Mouse (Mus musculus): ENCODE measurements around the gene Scaf8. TPM values are rescaled to one million over a fixed set of nuclear protein-coding genes. Genes with fewer than 3 reads are reported as not detected.
"Not testable (repeated sequence)": the region's sequence is repeated elsewhere in the genome, so short reads cannot be mapped to it uniquely, and the experiment has no call there.

Scaf8 gene
- polyA plus RNA-seq, 1 experiment from 2014 or later: 9.8 TPM

DNA sequence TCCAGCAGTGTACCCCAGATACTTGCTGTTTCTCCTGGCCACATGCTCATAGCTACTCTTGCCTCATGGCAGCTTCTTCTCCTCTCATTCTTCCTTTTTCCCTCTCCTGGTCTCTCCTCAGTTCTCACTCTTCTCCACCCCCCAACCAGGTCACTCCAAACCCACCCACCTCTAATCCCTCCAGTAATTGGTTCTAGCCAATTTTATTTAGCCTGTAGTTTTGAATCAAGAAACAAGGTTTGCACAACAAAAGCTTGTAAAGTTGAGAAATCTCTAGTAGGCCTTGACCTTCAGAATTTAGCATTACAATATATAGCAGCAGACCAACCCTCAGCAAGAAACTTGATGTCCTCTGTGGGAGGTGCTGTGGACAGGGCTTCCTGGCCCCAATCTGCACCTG, 42.2 kb downstream of the Scaf8 start:
- H3K27ac ChIP-seq (ENCODE audit: low read length): no peak overlapping the region
- H3K9me3 ChIP-seq (ENCODE audit: low read length): no peaks in the 10 kb centered on the region
- 0 out of 2 replicates have a peak, but pooled peaks cover 9% of the 10 kb centered on the region for H3K36me3 ChIP-seq (ENCODE audit: insufficient read depth, low read length)
- TF ChIP-seq EP300 (IDR thresholded peaks at IDR 0.05) (no peak), CTCF (IDR thresholded peaks at IDR 0.05) (no peak)
- ATAC-seq: no peak
- no peak overlapping the region for H3K4me2 ChIP-seq (replicated peaks; ENCODE audit: low read depth, low read length)
- no peaks in the 10 kb centered on the region for H3K4me1 ChIP-seq (ENCODE audit: insufficient read depth, low read depth, low read length)
- DNase-seq (ENCODE audit: low spot score): no peak
- no peak overlapping the region for H3K4me3 ChIP-seq (ENCODE audit: low read depth, low read length)
- no peak overlapping the region for H3K9ac ChIP-seq (replicated peaks; ENCODE audit: low read depth)
- H3K27me3 ChIP-seq (replicated peaks; ENCODE audit: insufficient read depth, low read length): no peaks in the 10 kb centered on the region

GRCm38 (mm10) chr17:3162905-3163304, 48.1 kb downstream of the Scaf8 start:
- H3K9me3 ChIP-seq (ENCODE audit: low read length): no peaks in the 10 kb centered on the region
- H3K9ac ChIP-seq (replicated peaks; ENCODE audit: low read depth): no peak overlapping the region
- H3K27ac ChIP-seq (ENCODE audit: low read length): no peak overlapping the region
- no peak for TF ChIP-seq EP300 (IDR thresholded peaks at IDR 0.05)
- TF ChIP-seq CTCF (IDR thresholded peaks at IDR 0.05): no peak
- peak; percentile 71 for DNase-seq (ENCODE audit: low spot score)
- H3K4me3 ChIP-seq (ENCODE audit: low read depth, low read length): no peak overlapping the region
- 65% methylated on average over 4 of the region's 4 CpGs for WGBS
- H3K36me3 ChIP-seq (ENCODE audit: insufficient read depth, low read length): peaks cover 12% of the 10 kb centered on the region; the same call in 1 of the 2 replicates
- no peak overlapping the region for H3K4me2 ChIP-seq (replicated peaks; ENCODE audit: low read depth, low read length)
- no peaks in the 10 kb centered on the region for H3K27me3 ChIP-seq (replicated peaks; ENCODE audit: insufficient read depth, low read length)
- no peaks in the 10 kb centered on the region for H3K4me1 ChIP-seq (ENCODE audit: insufficient read depth, low read depth, low read length)
- peak; percentile 92 for ATAC-seq

GRCm38 (mm10) chr17:3180425-3180945, 65.7 kb downstream of the Scaf8 start:
- H3K27me3 ChIP-seq (replicated peaks; ENCODE audit: insufficient read depth, low read length); DNase-seq (ENCODE audit: low spot score); H3K27ac ChIP-seq (ENCODE audit: low read length); H3K4me3 ChIP-seq (ENCODE audit: low read depth, low read length); ATAC-seq; H3K9ac ChIP-seq (replicated peaks; ENCODE audit: low read depth); H3K4me1 ChIP-seq (ENCODE audit: insufficient read depth, low read depth, low read length); H3K9me3 ChIP-seq (ENCODE audit: low read length); H3K4me2 ChIP-seq (replicated peaks; ENCODE audit: low read depth, low read length): not testable (repeated sequence)
- 90% methylated on average over 1 of the region's 1 CpGs for WGBS
- peaks cover 11% of the 10 kb centered on the region for H3K36me3 ChIP-seq (ENCODE audit: insufficient read depth, low read length)

- H3K27ac ChIP-seq (ENCODE audit: low read length); H3K9ac ChIP-seq (replicated peaks; ENCODE audit: low read depth); H3K27me3 ChIP-seq (replicated peaks; ENCODE audit: insufficient read depth, low read length); H3K9me3 ChIP-seq (ENCODE audit: low read length); H3K4me3 ChIP-seq (ENCODE audit: low read depth, low read length); ATAC-seq; H3K4me1 ChIP-seq (ENCODE audit: insufficient read depth, low read depth, low read length); DNase-seq (ENCODE audit: low spot score); H3K4me2 ChIP-seq (replicated peaks; ENCODE audit: low read depth, low read length): not testable (repeated sequence)
- H3K36me3 ChIP-seq (ENCODE audit: insufficient read depth, low read length): peaks cover 25% of the 10 kb centered on the region
These were observed 80.7 kb downstream of the Scaf8 start for GRCm38 (mm10) chr17:3195483-3195882.

GRCm38 (mm10) chr17:3200328-3200727, 85.6 kb downstream of the Scaf8 start:
- WGBS: 82% methylated on average over 8 of the region's 8 CpGs
- Histone ChIP-seq H3K9ac (replicated peaks; ENCODE audit: low read depth) (no peak overlapping the region), H3K27me3 (replicated peaks; ENCODE audit: insufficient read depth, low read length) (no peaks in the 10 kb centered on the region), H3K27ac (ENCODE audit: low read length) (no peak overlapping the region), H3K9me3 (ENCODE audit: low read length) (no peaks in the 10 kb centered on the region), H3K4me1 (ENCODE audit: insufficient read depth, low read depth, low read length) (no peaks in the 10 kb centered on the region; the same call in 1 of the 2 replicates), H3K36me3 (ENCODE audit: insufficient read depth, low read length) (peaks cover 22% of the 10 kb centered on the region), H3K4me2 (replicated peaks; ENCODE audit: low read depth, low read length) (no peak overlapping the region), H3K4me3 (ENCODE audit: low read depth, low read length) (no peak overlapping the region)
- no peak for DNase-seq (ENCODE audit: low spot score)
- ATAC-seq: peak; percentile 47
- TF ChIP-seq CTCF (IDR thresholded peaks at IDR 0.05) (no peak), EP300 (IDR thresholded peaks at IDR 0.05) (no peak)

- peaks cover 5% of the 10 kb centered on the region; the same call in 1 of the 2 replicates for H3K36me3 ChIP-seq (ENCODE audit: insufficient read depth, low read length)
- H3K27me3 ChIP-seq (replicated peaks; ENCODE audit: insufficient read depth, low read length): no peaks in the 10 kb centered on the region
- peak overlapping the region; percentile 54 for H3K27ac ChIP-seq (ENCODE audit: low read length)
- no peak overlapping the region for H3K9ac ChIP-seq (replicated peaks; ENCODE audit: low read depth)
- 58% methylated on average over 4 of the region's 4 CpGs for WGBS
- H3K4me1 ChIP-seq (ENCODE audit: insufficient read depth, low read depth, low read length): peaks cover 9% of the 10 kb centered on the region; the same call in 1 of the 2 replicates
- no peak overlapping the region for H3K4me2 ChIP-seq (replicated peaks; ENCODE audit: low read depth, low read length)
- no peak for ATAC-seq
- no peak for TF ChIP-seq EP300 (IDR thresholded peaks at IDR 0.05)
- TF ChIP-seq CTCF (IDR thresholded peaks at IDR 0.05): no peak
- no peaks in the 10 kb centered on the region for H3K9me3 ChIP-seq (ENCODE audit: low read length)
- no peak for DNase-seq (ENCODE audit: low spot score)
- no peak overlapping the region for H3K4me3 ChIP-seq (ENCODE audit: low read depth, low read length)
These were observed 89.1 kb downstream of the Scaf8 start for GRCm38 (mm10) chr17:3203916-3204315.

Measured in lung, postnatal 0 days (tissue).